In the genomic region with DNA sequence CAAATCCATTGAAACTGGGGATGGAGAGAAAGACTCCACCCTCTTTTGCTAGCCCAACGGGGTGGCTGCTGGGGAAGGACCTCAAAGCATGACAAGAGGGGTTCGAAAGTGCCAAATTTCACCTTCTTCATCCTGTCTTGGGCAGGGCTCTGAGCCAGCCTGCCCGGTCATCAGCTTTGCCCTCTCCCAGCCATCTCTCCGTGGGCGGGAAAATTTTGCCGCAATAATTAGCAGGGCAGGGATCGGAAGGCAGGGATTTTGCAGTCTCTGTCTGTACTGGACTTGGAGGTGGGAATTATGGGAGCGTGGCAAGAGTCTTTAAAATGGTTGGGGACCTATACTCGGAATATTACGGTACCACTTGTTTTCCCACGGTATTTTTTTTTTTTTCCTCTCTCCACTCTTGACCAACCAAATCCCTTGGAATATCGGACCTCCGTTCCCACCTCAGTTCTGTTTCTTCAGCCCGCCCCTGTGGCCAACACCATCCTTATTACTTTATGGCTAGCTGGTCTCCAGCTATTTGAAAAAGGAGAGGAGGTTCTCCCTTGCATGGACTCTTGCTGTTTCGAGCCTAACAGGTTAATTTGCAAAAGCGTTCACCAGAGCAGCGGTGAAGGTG, we compare ENCODE assay signal across 8 mouse cellular contexts. TPM values are rescaled to one million over a fixed set of nuclear protein-coding genes. Genes with fewer than 3 reads are reported as not detected.
DNase-seq lines count a peak whose midpoint lies in the region; ATAC-seq and TF ChIP-seq lines count a peak whose summit lies in the region.

No protein-coding gene starts in this region.

- H3K4me1 ChIP-seq in stomach, embryonic 14.5 days (ENCODE audit: control insufficient read depth, insufficient read depth, low read length), result no peaks in the 10 kb centered on the region
- 0 out of 2 replicates have a peak, but pooled peaks cover 2% of the 10 kb centered on the region for H3K4me1 ChIP-seq in stomach, postnatal 0 days (replicated peaks; ENCODE audit: control insufficient read depth, insufficient read depth)
- H3K4me1 ChIP-seq in forebrain, embryonic 15.5 days, result peaks cover 40% of the 10 kb centered on the region
- peaks cover 17% of the 10 kb centered on the region for H3K4me1 ChIP-seq in liver, embryonic 15.5 days (replicated peaks)

- no peak for DNase-seq in stomach, postnatal 0 days (ENCODE audit: low spot score)
- no peak for DNase-seq in cerebellum, adult 11-12 months
- DNase-seq in ovary, postnatal 10 days (ENCODE audit: low spot score), result no peak
- DNase-seq in spleen, adult 12 weeks (ENCODE audit: low spot score), result no peak

- H3K36me3 ChIP-seq in stomach, embryonic 14.5 days (ENCODE audit: control insufficient read depth, insufficient read depth, low read length), result no peaks in the 10 kb centered on the region
- no peaks in the 10 kb centered on the region for H3K36me3 ChIP-seq in stomach, postnatal 0 days (ENCODE audit: control insufficient read depth, insufficient read depth, low read length)
- H3K36me3 ChIP-seq in forebrain, embryonic 15.5 days, result no peaks in the 10 kb centered on the region
- no peaks in the 10 kb centered on the region for H3K36me3 ChIP-seq in liver, embryonic 15.5 days (replicated peaks)

- H3K9me3 ChIP-seq in stomach, embryonic 14.5 days (ENCODE audit: control insufficient read depth, low read depth, low read length), result no peaks in the 10 kb centered on the region
- H3K9me3 ChIP-seq in stomach, postnatal 0 days (ENCODE audit: control insufficient read depth, low read length), result no peaks in the 10 kb centered on the region
- no peaks in the 10 kb centered on the region for H3K9me3 ChIP-seq in forebrain, embryonic 15.5 days
- no peaks in the 10 kb centered on the region for H3K9me3 ChIP-seq in liver, embryonic 15.5 days (replicated peaks)

- no peak for TF ChIP-seq EP300 in stomach, postnatal 0 days (optimal IDR thresholded peaks at IDR 0.05)

- no peak for ATAC-seq in stomach, embryonic 14.5 days (ENCODE audit: insufficient number of reproducible peaks, insufficient read depth, low FRiP score, low read depth)
- ATAC-seq in stomach, postnatal 0 days (ENCODE audit: low FRiP score, low TSS enrichment), result no peak
- no peak for ATAC-seq in forebrain, embryonic 15.5 days (replicated peaks)
- no peak for ATAC-seq in liver, embryonic 15.5 days (ENCODE audit: insufficient read depth)
- no peak for ATAC-seq in monocyte, adult 5-6 weeks (replicated peaks; ENCODE audit: insufficient number of reproducible peaks, low FRiP score, low TSS enrichment, poor library complexity, severe bottlenecking)

- peaks cover 45% of the 10 kb centered on the region for H3K27me3 ChIP-seq in stomach, embryonic 14.5 days (ENCODE audit: control insufficient read depth, insufficient read depth, low read length)
- peaks cover 4% of the 10 kb centered on the region; the same call in 1 of the 2 replicates for H3K27me3 ChIP-seq in stomach, postnatal 0 days (ENCODE audit: control insufficient read depth, insufficient read depth, low read length)
- H3K27me3 ChIP-seq in forebrain, embryonic 15.5 days, result no peaks in the 10 kb centered on the region
- H3K27me3 ChIP-seq in liver, embryonic 15.5 days, result peaks cover 90% of the 10 kb centered on the region

- H3K9ac ChIP-seq in stomach, embryonic 14.5 days (replicated peaks; ENCODE audit: low read depth, low read length), result no peak overlapping the region
- no peak overlapping the region for H3K9ac ChIP-seq in stomach, postnatal 0 days (ENCODE audit: low read length)
- H3K9ac ChIP-seq in forebrain, embryonic 15.5 days (replicated peaks), result peak overlapping the region; percentile 29; the same call in 1 of the 2 replicates
- no peak overlapping the region for H3K9ac ChIP-seq in liver, embryonic 15.5 days

- H3K27ac ChIP-seq in stomach, embryonic 14.5 days (ENCODE audit: low read length), result no peak overlapping the region
- no peak overlapping the region for H3K27ac ChIP-seq in stomach, postnatal 0 days (replicated peaks)
- no peak overlapping the region for H3K27ac ChIP-seq in forebrain, embryonic 15.5 days (replicated peaks)
- no peak overlapping the region for H3K27ac ChIP-seq in liver, embryonic 15.5 days (replicated peaks)

- H3K4me3 ChIP-seq in stomach, embryonic 14.5 days (ENCODE audit: low read depth, low read length), result peak overlapping the region; percentile 15; the same call in 1 of the 2 replicates
- no peak overlapping the region for H3K4me3 ChIP-seq in stomach, postnatal 0 days (ENCODE audit: low read depth, low read length)
- H3K4me3 ChIP-seq in forebrain, embryonic 15.5 days, result peak overlapping the region; percentile 22
- 0 out of 2 replicates have a peak overlapping the region, but pooled peaks have one; percentile 2 for H3K4me3 ChIP-seq in liver, embryonic 15.5 days (replicated peaks)

- TF ChIP-seq CTCF in stomach, postnatal 0 days (IDR thresholded peaks at IDR 0.05; ENCODE audit: low read depth), result no peak

- H3K4me2 ChIP-seq in stomach, embryonic 14.5 days (replicated peaks; ENCODE audit: low read depth, low read length), result peak overlapping the region; percentile 27; the same call in 1 of the 2 replicates
- no peak overlapping the region; the same call in 1 of the 2 replicates for H3K4me2 ChIP-seq in stomach, postnatal 0 days (replicated peaks; ENCODE audit: low read depth)
- H3K4me2 ChIP-seq in forebrain, embryonic 15.5 days (replicated peaks), result peak overlapping the region; percentile 44
- peak overlapping the region; percentile 29 for H3K4me2 ChIP-seq in liver, embryonic 15.5 days

- 2% methylated on average over 17 of the region's 17 CpGs for WGBS in stomach, embryonic 14.5 days
- WGBS in stomach, postnatal 0 days, result 3% methylated on average over 17 of the region's 17 CpGs
- 3% methylated on average over 17 of the region's 17 CpGs for WGBS in forebrain, embryonic 15.5 days
- WGBS in liver, embryonic 15.5 days (ENCODE audit: insufficient replicate concordance), result under 1% methylated on average over 17 of the region's 17 CpGs

RNA-seq across cellular contexts. Expression of a gene that starts 24.9 kb away (rescaled TPM):
- polyA plus RNA-seq in stomach, embryonic 14.5 days (2014; fragmentation: Nextera tagmentation; extraction: Ambion mirVana), result not detected in 2 replicates
- polyA plus RNA-seq in stomach, postnatal 0 days (2015; fragmentation: Nextera tagmentation; extraction: Ambion mirVana), result not detected in 2 replicates
- polyA plus RNA-seq in forebrain, embryonic 15.5 days (2015; fragmentation: Nextera tagmentation; extraction: Ambion mirVana), result 0.60 and 1.2 TPM in 2 replicates
- not detected in 2 replicates for polyA plus RNA-seq in liver, embryonic 15.5 days (2015; fragmentation: Nextera tagmentation; extraction: Ambion mirVana)
- total RNA-seq in monocyte, adult 5-6 weeks (2017), result 0.49 TPM in 1 of 3 replicates, not detected in the others

RNA-seq across cellular contexts. Expression of a gene that starts 28.8 kb away (rescaled TPM):
- 3.0 and 3.5 TPM in 2 replicates for polyA plus RNA-seq in stomach, embryonic 14.5 days (2014; fragmentation: Nextera tagmentation; extraction: Ambion mirVana)
- 1.3 and 1.4 TPM in 2 replicates for polyA plus RNA-seq in stomach, postnatal 0 days (2015; fragmentation: Nextera tagmentation; extraction: Ambion mirVana)
- 4.4 and 5.5 TPM in 2 replicates for polyA plus RNA-seq in forebrain, embryonic 15.5 days (2015; fragmentation: Nextera tagmentation; extraction: Ambion mirVana)
- polyA plus RNA-seq in liver, embryonic 15.5 days (2015; fragmentation: Nextera tagmentation; extraction: Ambion mirVana), result 0.15 and 0.55 TPM in 2 replicates
- 0.75 to 2.1 TPM in 2 of 3 replicates, not detected in the other for total RNA-seq in monocyte, adult 5-6 weeks (2017)

RNA-seq across cellular contexts. Expression of a gene that starts 36.6 kb away (rescaled TPM):
- 0.81 and 1.2 TPM in 2 replicates for polyA plus RNA-seq in stomach, embryonic 14.5 days (2014; fragmentation: Nextera tagmentation; extraction: Ambion mirVana)
- polyA plus RNA-seq in stomach, postnatal 0 days (2015; fragmentation: Nextera tagmentation; extraction: Ambion mirVana), result 0.18 and 0.22 TPM in 2 replicates
- 17.6 and 18.0 TPM in 2 replicates for polyA plus RNA-seq in forebrain, embryonic 15.5 days (2015; fragmentation: Nextera tagmentation; extraction: Ambion mirVana)
- polyA plus RNA-seq in liver, embryonic 15.5 days (2015; fragmentation: Nextera tagmentation; extraction: Ambion mirVana), result 0.06 TPM in 2 replicates
- total RNA-seq in monocyte, adult 5-6 weeks (2017), result not detected in 3 replicates

RNA-seq across cellular contexts. Expression of a gene that starts 41.6 kb away (rescaled TPM):
- polyA plus RNA-seq in stomach, embryonic 14.5 days (2014; fragmentation: Nextera tagmentation; extraction: Ambion mirVana), result 22.7 and 25.5 TPM in 2 replicates
- polyA plus RNA-seq in stomach, postnatal 0 days (2015; fragmentation: Nextera tagmentation; extraction: Ambion mirVana), result 9.8 and 12.0 TPM in 2 replicates
- 35.4 and 36.7 TPM in 2 replicates for polyA plus RNA-seq in forebrain, embryonic 15.5 days (2015; fragmentation: Nextera tagmentation; extraction: Ambion mirVana)
- polyA plus RNA-seq in liver, embryonic 15.5 days (2015; fragmentation: Nextera tagmentation; extraction: Ambion mirVana), result 8.2 and 9.9 TPM in 2 replicates
- total RNA-seq in monocyte, adult 5-6 weeks (2017), result 7.1 to 10.5 TPM (median 7.8 TPM) in 3 replicates

RNA-seq across cellular contexts. Expression of a gene that starts 52.1 kb away (rescaled TPM):
- 18.5 and 21.7 TPM in 2 replicates for polyA plus RNA-seq in stomach, embryonic 14.5 days (2014; fragmentation: Nextera tagmentation; extraction: Ambion mirVana)
- polyA plus RNA-seq in stomach, postnatal 0 days (2015; fragmentation: Nextera tagmentation; extraction: Ambion mirVana), result 15.4 and 19.1 TPM in 2 replicates
- polyA plus RNA-seq in forebrain, embryonic 15.5 days (2015; fragmentation: Nextera tagmentation; extraction: Ambion mirVana), result 26.5 and 27.9 TPM in 2 replicates
- 8.4 and 11.1 TPM in 2 replicates for polyA plus RNA-seq in liver, embryonic 15.5 days (2015; fragmentation: Nextera tagmentation; extraction: Ambion mirVana)
- 10.6 to 30.0 TPM (median 24.7 TPM) in 3 replicates for total RNA-seq in monocyte, adult 5-6 weeks (2017)
